Mouse (Mus musculus) central nervous system, embryonic 11.5 days (tissue): ENCODE data around the gene Cyp4f14. TPM values are rescaled to one million over a fixed set of nuclear protein-coding genes. Genes with fewer than 3 reads are reported as not detected.

Experiments used
- polyA plus RNA-seq: library from polyadenylated mRNA; depleted of rRNA; stranded (reverse); fragments of >200 nt; gene quantifications from 2 replicates; pipeline ENCODE4 v1.2.3, GENCODE M21; 2012; rRNA removed

Cyp4f14 gene
- polyA plus RNA-seq = 0.22 TPM in 1 of 2 replicates, not detected in the other

DNA sequence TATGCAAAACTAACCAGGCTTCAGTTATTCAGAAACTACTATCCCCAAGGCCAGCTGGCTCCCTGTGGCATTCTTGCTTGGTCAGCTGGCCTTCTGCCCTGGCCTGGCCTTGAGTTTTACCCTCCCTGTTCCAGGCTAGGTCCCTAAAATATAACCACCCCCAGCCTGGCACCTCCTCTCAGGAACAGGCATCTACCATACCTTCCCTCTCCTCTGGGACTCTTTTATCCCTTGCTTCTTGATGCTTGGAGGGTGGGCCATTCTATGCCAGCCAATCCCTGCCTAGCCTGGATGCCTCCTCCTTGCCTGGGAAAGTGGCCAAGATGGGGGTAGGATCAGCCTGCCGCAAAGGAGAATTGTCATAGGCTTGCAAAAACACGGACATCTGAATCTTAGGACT, at the start of gene Cyp4f14:
Gene Cyp4f14 (minus strand): TSS at position 212 of the 400 bp plus-strand sequence.

DNA sequence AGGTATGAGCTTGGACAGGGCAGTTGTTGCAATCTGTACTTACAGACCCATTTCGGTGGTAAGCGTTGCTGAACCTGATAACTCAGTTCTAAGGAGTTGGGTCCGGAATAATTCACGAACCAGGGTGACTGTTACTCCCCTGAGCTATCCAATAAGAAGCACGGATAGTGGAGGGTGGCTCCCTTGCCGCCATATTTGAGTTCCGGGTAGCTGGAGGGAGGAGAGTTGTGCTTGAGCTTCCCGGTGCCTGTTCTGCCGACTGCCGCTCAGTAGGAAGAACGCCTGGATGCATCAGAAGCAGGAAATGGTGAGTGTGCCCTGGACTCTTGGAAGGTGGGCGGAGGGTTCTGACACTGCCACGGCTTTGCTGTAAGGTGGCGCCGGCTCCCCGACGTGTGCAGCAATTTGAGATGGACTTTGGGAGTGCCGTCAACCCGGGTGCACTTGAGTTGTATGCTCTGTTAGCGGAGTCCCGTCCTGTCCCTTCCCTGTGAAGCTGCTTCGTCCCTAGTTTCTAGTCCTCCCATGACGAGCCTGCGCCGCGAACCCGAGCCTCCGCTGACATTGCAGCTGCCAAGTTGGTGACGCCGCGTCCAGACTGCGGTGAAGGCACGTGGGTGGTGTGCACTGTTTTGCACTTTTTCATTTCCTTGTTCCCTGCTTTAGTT, 48.6 kb upstream of the Cyp4f14 start, which contains the start of gene Zfp472:
Gene Zfp472 (plus strand): TSS at position 192 of the 668 bp plus-strand sequence.

DNA sequence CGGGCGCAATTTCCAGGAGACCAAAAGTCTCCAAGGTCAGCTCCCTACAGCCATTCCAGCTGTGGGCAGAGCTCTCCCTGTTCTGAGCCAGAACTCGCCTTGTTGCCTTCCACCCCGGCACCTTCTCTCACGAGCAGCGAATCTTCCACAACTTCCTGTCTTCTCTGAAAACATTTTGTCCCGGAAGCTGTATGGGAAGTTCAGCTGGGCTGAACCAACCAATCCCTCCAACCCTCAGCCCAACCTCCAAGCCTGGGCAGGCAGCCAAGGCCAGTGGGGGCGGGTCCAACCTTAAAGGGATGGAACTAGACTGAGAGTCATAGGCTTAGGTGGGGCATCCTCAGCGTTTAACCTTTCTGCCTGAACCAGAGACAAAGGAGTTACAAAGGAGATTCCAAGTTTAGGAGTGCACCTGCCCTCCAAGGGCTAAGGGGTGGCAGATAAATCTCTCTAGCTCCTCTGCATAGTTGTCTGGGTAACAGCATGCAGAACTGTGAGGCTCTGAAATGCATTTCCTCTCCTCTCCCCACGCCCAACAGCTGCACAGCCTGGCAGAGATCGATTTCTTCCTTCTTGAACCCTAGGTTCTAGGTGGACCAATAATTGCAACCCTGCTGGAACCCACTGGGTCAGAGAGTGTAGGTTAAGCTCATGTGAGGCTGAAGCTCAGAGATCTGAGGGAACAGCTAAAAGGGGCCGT, 30.2 kb upstream of the Cyp4f14 start, which contains the start of gene Cyp4f13:
Gene Cyp4f13 (minus strand): TSS at position 188 of the 700 bp plus-strand sequence.

DNA sequence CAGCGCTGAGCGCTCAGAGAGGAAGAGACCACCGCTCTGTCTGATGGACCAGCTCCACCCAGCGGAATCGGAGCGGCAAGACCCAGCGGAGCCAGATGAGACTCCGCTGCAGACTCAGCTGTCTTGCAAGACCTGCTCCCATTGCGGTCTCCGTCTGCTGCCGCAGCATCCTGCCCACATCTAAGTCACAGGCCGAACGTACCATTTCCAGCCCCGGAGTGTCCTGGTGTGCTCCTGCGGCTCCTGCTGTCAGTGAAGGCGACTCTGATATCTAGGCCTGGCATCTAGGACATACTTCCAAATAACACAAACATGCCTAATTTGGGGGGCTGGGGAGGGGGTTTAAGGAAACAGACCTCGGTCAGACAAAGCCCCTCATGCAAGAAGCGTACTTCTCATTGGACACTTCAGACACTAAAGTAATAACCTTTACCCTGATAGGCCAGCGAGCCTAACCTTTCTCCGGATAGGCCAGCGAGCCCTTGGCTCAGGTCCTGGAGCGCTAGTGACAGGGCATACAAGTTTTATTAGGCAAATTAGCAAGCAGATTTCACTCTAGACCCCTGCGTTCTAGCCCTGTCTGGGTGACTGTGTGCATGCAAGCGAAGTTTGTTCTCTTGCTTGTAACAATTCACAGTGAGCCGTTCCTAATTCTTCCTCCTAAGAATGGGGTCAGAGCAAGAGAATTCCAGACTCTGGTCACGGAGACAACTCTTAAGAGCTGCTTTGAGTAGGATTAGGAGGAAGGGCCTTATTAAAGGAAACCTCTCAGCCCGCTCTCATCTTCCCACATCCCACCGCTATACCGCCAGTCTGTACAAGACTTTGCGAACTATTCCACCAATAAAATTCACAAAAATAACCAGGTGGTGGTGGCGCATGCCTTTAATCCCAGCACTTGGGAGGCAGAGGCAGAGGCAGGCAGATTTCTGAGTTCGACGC, 25.6 kb downstream of the Cyp4f14 start, which contains the start of gene Zfp870:
Gene Zfp870 (minus strand): TSS at position 404 of the 942 bp plus-strand sequence.

Other genes with a start within 250 kb of the Cyp4f14 start
- 1.1 and 1.5 TPM in 2 replicates for gene Cyp4f15, start 231.7 kb downstream of the Cyp4f14 start, polyA plus RNA-seq
- 15.8 and 33.2 TPM in 2 replicates for gene Zfp871, start 129.1 kb downstream of the Cyp4f14 start, polyA plus RNA-seq
- gene Zfp811, start 107.4 kb downstream of the Cyp4f14 start, polyA plus RNA-seq = 26.4 and 29.3 TPM in 2 replicates
- 16.6 and 21.6 TPM in 2 replicates for gene Zfp799, start 87.1 kb downstream of the Cyp4f14 start, polyA plus RNA-seq
- 5.7 and 5.8 TPM in 2 replicates for gene Zfp870, start 25.7 kb downstream of the Cyp4f14 start, polyA plus RNA-seq
- 5.4 and 9.1 TPM in 2 replicates for gene Cyp4f13, start 30.1 kb upstream of the Cyp4f14 start, polyA plus RNA-seq
- gene Zfp472, start 48.5 kb upstream of the Cyp4f14 start, polyA plus RNA-seq = 5.2 and 7.7 TPM in 2 replicates
- gene Zfp952, start 75.8 kb upstream of the Cyp4f14 start, polyA plus RNA-seq = 8.9 and 12.6 TPM in 2 replicates
- 8.5 and 13.4 TPM in 2 replicates for gene Zfp763, start 116.1 kb upstream of the Cyp4f14 start, polyA plus RNA-seq
- not detected in 2 replicates for gene 4921501E09Rik, start 150.7 kb upstream of the Cyp4f14 start, polyA plus RNA-seq
- 7.3 and 9.1 TPM in 2 replicates for gene Zfp563, start 172.0 kb upstream of the Cyp4f14 start, polyA plus RNA-seq
- gene Morc2b, start 222.3 kb upstream of the Cyp4f14 start, polyA plus RNA-seq = 0.05 and 0.12 TPM in 2 replicates